Mouse (Mus musculus) T-cell, adult 2 months (primary cell): ENCODE measurements around the gene Gm5771.
"Not testable (repeated sequence)": the region's sequence is repeated elsewhere in the genome, so short reads cannot be mapped to it uniquely, and the experiment has no call there.

Source experiments
- DNase-seq: peaks from one replicate; pipeline ENCODE4 v3.0.0; 2022; ENCODE audit warnings: low spot score

Gene Gm5771

GRCm38 (mm10) chr6:41392056-41392455, at the start of gene Gm5771:
TSS of gene Gm5771 (plus strand) at chr6:41392356.
- not testable (repeated sequence) for DNase-seq

- DNase-seq: no peak
Observed at GRCm38 (mm10) chr6:41353932-41354331, 38.2 kb upstream of the Gm5771 start, which contains the start of gene Try10. TSS of gene Try10 (plus strand) at chr6:41354105.

- DNase-seq: not testable (repeated sequence)
Observed at GRCm38 (mm10) chr6:41373772-41374171, 18.4 kb upstream of the Gm5771 start.

GRCm38 (mm10) chr6:41377578-41377977, 14.6 kb upstream of the Gm5771 start, which contains the start of gene Prss3:
TSS of gene Prss3 (minus strand) at chr6:41377678.
- not testable (repeated sequence) for DNase-seq

GRCm38 (mm10) chr6:41386781-41387180, 5.4 kb upstream of the Gm5771 start:
- no peak for DNase-seq

- DNase-seq: not testable (repeated sequence)
Observed at GRCm38 (mm10) chr6:41391640-41392039, 516 bp upstream of the Gm5771 start.

GRCm38 (mm10) chr6:41442261-41442660, 50.1 kb downstream of the Gm5771 start:
- not testable (repeated sequence) for DNase-seq

- not testable (repeated sequence) for DNase-seq
Observed at GRCm38 (mm10) chr6:41446045-41446444, 53.9 kb downstream of the Gm5771 start, which contains the start of gene Gm10334. TSS of gene Gm10334 (minus strand) at chr6:41446145.
